Mouse (Mus musculus): ENCODE data around the gene Prkca.

- TF ChIP-seq POLR2A (IDR thresholded peaks at IDR 0.05; ENCODE audit: extremely low read depth, insufficient read depth, low read length): no peak
- TF ChIP-seq CTCF (IDR thresholded peaks at IDR 0.05; ENCODE audit: extremely low read depth, insufficient read depth, low read length): no peak
These were observed 273.7 kb downstream of the Prkca start for GRCm38 (mm10) chr11:108070038-108070437.
